Mouse (Mus musculus) C3H10T1/2 (cell line): ENCODE data around the gene Gigyf2. TPM values are rescaled to one million over a fixed set of nuclear protein-coding genes. Genes with fewer than 3 reads are reported as not detected.

Experiments used
- polyA plus RNA-seq, 2 experiments: library from polyadenylated mRNA; unstranded; fragments of >200 nt; fragmentation: generic; extraction: Trizol; gene quantifications; one replicate each; pipeline ENCODE4 v1.2.1; 2012; ENCODE audit warnings: missing spikeins in 2 of 2

The Gigyf2 gene
- polyA plus RNA-seq = 10 to 100 TPM in 1 of 2 experiments, 1 to 10 TPM in 1; 2.0 to 19.0 TPM

GRCm38 (mm10) chr1:87326742-87327163, at the start of gene Gigyf2:
TSS of gene Gigyf2 (plus strand) at chr1:87326998.

DNA sequence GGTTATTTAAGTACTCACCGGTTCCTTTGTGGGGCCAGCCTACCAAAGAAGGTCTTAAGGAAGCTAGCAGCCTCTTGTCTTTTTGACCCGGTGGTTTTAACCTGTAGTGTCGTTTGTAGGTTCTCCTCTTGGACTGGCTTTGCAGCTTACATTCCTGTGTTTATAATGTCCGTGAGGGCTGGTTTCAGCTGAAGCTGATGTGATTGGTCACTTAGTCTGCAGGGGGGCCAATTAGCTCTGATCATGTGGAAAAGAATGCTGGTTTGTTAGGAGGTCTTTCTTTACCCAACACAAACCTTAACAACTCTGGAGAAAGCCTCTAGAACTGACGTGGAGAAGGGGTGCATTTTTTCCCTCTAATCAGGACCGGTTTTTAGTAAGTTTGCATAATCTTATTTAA, 67.8 kb downstream of the Gigyf2 start, which contains the start of gene Kcnj13:
TSS of gene Kcnj13 (minus strand) at position 136 of the 400 bp plus-strand sequence.

GRCm38 (mm10) chr1:87469971-87470370, 143.2 kb downstream of the Gigyf2 start, which contains the start of gene Snorc:
TSS of gene Snorc (plus strand) at chr1:87470271.

Other genes starting within 250 kb of the Gigyf2 start
- not detected for gene Alppl2, start 237.1 kb upstream of the Gigyf2 start, polyA plus RNA-seq
- not detected for gene Alpi, start 225.4 kb upstream of the Gigyf2 start, polyA plus RNA-seq
- not detected for gene Akp3, start 202.0 kb upstream of the Gigyf2 start, polyA plus RNA-seq
- gene Ecel1, start 170.5 kb upstream of the Gigyf2 start, polyA plus RNA-seq = not detected
- gene Prss56, start 143.7 kb upstream of the Gigyf2 start, polyA plus RNA-seq = under 1 TPM in 1 of 2 experiments, not detected in 1; 0.04 TPM
- gene Chrnd, start 136.4 kb upstream of the Gigyf2 start, polyA plus RNA-seq = under 1 TPM in 1 of 2 experiments, not detected in 1; 0.09 TPM
- gene Chrng, start 122.3 kb upstream of the Gigyf2 start, polyA plus RNA-seq = under 1 TPM; 0.01 to 0.05 TPM
- 100 to 1,000 TPM; 111 to 154 TPM for gene Eif4e2, start 113.1 kb upstream of the Gigyf2 start, polyA plus RNA-seq
- gene Efhd1, start 62.6 kb upstream of the Gigyf2 start, polyA plus RNA-seq = 10 to 100 TPM in 1 of 2 experiments, under 1 TPM in 1; 0.26 to 16.0 TPM
- gene Kcnj13, start 67.7 kb downstream of the Gigyf2 start, polyA plus RNA-seq = under 1 TPM in 1 of 2 experiments, not detected in 1; 0.11 TPM
- gene Snorc, start 143.3 kb downstream of the Gigyf2 start, polyA plus RNA-seq = under 1 TPM; 0.14 to 0.26 TPM
- gene Neu2, start 182.9 kb downstream of the Gigyf2 start, polyA plus RNA-seq = 1 to 10 TPM in 1 of 2 experiments, under 1 TPM in 1; 0.61 to 3.0 TPM
- gene Ngef, start 246.9 kb downstream of the Gigyf2 start, polyA plus RNA-seq = 10 to 100 TPM in 1 of 2 experiments, 1 to 10 TPM in 1; 5.5 to 58.7 TPM